Mouse (Mus musculus) C2C12 (cell line): ENCODE data around the gene Chid1. TPM values are rescaled to one million over a fixed set of nuclear protein-coding genes. Genes with fewer than 3 reads are reported as not detected.

Experiments
- H3K27me3 ChIP-seq: one replicate; pipeline ENCODE4 v1.6.1; 2011; ENCODE audit not compliant: control insufficient read depth, insufficient read depth, insufficient read length
- H3K36me3 ChIP-seq: one replicate; pipeline ENCODE4 v1.6.1; 2011; ENCODE audit not compliant: control insufficient read depth, insufficient read depth
- H3K4me3 ChIP-seq: one replicate; pipeline ENCODE4 v1.5.1; 2011; ENCODE audit warnings: mild to moderate bottlenecking, control low read depth; ENCODE audit not compliant: poor library complexity, insufficient read depth, severe bottlenecking
- H3K79me2 ChIP-seq: one replicate; pipeline ENCODE4 v1.6.1; 2011; ENCODE audit not compliant: control insufficient read depth, insufficient read depth
- H3K79me3 ChIP-seq: one replicate; pipeline ENCODE4 v1.6.1; 2011; ENCODE audit warnings: low read depth, control low read depth
- H3ac ChIP-seq: one replicate; pipeline ENCODE3; 2011; ENCODE audit warnings: low read depth; ENCODE audit not compliant: control insufficient read depth, insufficient read length
- CEBPB ChIP-seq: IDR thresholded peaks from one replicate; pipeline ENCODE4 v1.6.1; 2011; ENCODE audit warnings: low read depth, mild to moderate bottlenecking, control low read depth, moderate library complexity
- CTCF ChIP-seq: IDR thresholded peaks from one replicate; pipeline ENCODE4 v1.5.1; 2011; ENCODE audit not compliant: control insufficient read depth, insufficient read depth, insufficient read length
- FOSL1 ChIP-seq: IDR thresholded peaks from one replicate; pipeline ENCODE4 v1.8.0; 2011; ENCODE audit warnings: mild to moderate bottlenecking, low read length; ENCODE audit not compliant: poor library complexity, insufficient read depth, severe bottlenecking
- MAX ChIP-seq: IDR thresholded peaks from one replicate; pipeline ENCODE4 v1.6.1; 2011; ENCODE audit warnings: mild to moderate bottlenecking, control low read depth
- MYOD1 ChIP-seq: IDR thresholded peaks from one replicate; pipeline ENCODE4 v1.6.1; 2011; ENCODE audit warnings: low read depth; ENCODE audit not compliant: control insufficient read depth, insufficient read length
- MYOG ChIP-seq: IDR thresholded peaks from one replicate; pipeline ENCODE4 v1.6.1; 2011; ENCODE audit not compliant: control insufficient read depth, insufficient read length; ENCODE audit errors: extremely low read depth
- USF1 ChIP-seq: IDR thresholded peaks from one replicate; pipeline ENCODE4 v1.6.1; 2011; ENCODE audit warnings: low read depth, mild to moderate bottlenecking, control low read depth, moderate library complexity
- polyA plus RNA-seq: library from polyadenylated mRNA; unstranded; fragments of >200 nt; fragmentation: generic; extraction: Trizol; gene quantifications from one replicate; pipeline ENCODE4 v1.2.1, GENCODE M21; 2012; ENCODE audit warnings: missing spikeins

Gene Chid1
- polyA plus RNA-seq, 1 experiment, result 27.4 TPM

DNA sequence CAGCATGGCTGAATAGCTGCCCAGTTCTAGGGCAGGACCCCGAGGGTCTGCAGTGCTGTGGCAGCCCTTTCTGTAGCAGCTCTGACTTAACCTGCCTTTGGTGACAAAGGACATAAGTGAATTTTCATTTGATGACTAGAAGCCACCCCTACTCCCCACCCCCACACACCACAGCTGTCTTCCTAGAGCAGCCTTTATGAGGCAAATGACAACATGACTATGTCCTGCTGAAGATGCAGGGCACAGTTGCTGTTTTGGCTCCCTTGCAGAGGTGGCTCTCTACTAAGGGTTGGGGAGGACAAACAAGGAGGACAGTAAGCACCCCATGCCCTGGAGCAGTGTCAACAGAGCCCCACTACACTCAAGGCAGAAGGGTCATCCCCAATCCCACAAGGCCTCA lies 19.9 kb downstream of the Chid1 start:
- Histone ChIP-seq H3K79me3 (no peaks in the 10 kb centered on the region), H3K79me2 (no peaks in the 10 kb centered on the region), H3ac (no peak overlapping the region), H3K36me3 (no peaks in the 10 kb centered on the region), H3K27me3 (no peaks in the 10 kb centered on the region), H3K4me3 (no peak overlapping the region)
- TF ChIP-seq MAX (no peak), FOSL1 (no peak), MYOD1 (no peak), USF1 (no peak), CTCF (no peak), MYOG (no peak), CEBPB (no peak)

DNA sequence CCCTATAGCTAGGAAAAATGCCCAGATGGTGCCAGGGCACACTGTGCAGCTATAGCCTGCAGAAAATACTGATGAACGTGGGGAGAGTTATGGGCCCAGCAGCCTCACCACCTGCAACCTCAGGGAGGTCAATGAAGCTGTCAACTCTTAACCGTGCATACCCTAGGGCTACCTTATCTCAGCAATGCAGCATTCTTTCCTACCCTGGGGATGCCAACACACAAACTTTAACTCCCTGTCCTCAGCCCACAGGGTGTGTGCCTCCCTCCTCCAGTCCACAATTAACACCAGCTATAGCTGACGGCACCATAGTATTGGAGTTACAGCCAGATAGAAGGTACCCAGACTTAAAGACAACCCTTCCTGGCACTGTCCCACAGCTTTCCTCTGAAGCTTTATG lies 20.7 kb downstream of the Chid1 start:
- Histone ChIP-seq H3K27me3 (no peaks in the 10 kb centered on the region), H3K79me3 (no peaks in the 10 kb centered on the region), H3ac (no peak overlapping the region), H3K79me2 (no peaks in the 10 kb centered on the region), H3K36me3 (no peaks in the 10 kb centered on the region), H3K4me3 (no peak overlapping the region)
- no peak for TF ChIP-seq MYOG
- no peak for TF ChIP-seq CTCF
- TF ChIP-seq MYOD1, result no peak
- TF ChIP-seq USF1, result no peak
- TF ChIP-seq MAX, result no peak
- no peak for TF ChIP-seq FOSL1
- no peak for TF ChIP-seq CEBPB

- no peaks in the 10 kb centered on the region for H3K36me3 ChIP-seq
- H3K4me3 ChIP-seq, result no peak overlapping the region
- no peak for TF ChIP-seq MAX
- TF ChIP-seq MYOD1, result no peak
- no peak for TF ChIP-seq CTCF
- TF ChIP-seq FOSL1, result no peak
- TF ChIP-seq CEBPB, result no peak
- no peak for TF ChIP-seq MYOG
- TF ChIP-seq USF1, result no peak
- H3K79me2 ChIP-seq, result no peaks in the 10 kb centered on the region
- H3K79me3 ChIP-seq, result no peaks in the 10 kb centered on the region
- no peaks in the 10 kb centered on the region for H3K27me3 ChIP-seq
- no peak overlapping the region for H3ac ChIP-seq
These were observed 21.4 kb downstream of the Chid1 start for GRCm38 (mm10) chr7:141518296-141518695.

DNA sequence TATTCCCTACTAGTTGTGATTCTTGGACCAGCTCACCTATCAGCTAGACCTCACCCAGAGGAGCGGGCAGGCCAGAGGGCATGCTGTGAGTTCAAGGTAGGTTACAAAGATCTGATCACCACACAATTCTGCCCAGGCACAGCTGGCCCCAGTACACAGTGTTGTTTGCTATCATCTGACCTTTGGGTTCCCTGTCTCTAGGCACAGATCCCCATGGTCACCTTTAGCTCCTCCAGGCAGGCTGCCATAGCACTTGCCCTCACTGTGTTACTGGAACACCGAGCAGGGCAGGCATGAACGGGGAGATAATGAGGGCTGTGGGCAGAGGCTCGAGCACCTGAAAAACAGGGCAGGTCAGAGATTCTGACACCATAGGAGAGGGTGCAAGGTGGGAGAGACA lies 22.0 kb downstream of the Chid1 start:
- Histone ChIP-seq H3K36me3 (no peaks in the 10 kb centered on the region), H3K4me3 (no peak overlapping the region), H3K27me3 (no peaks in the 10 kb centered on the region), H3K79me2 (no peaks in the 10 kb centered on the region), H3ac (no peak overlapping the region), H3K79me3 (no peaks in the 10 kb centered on the region)
- no peak for TF ChIP-seq MAX
- no peak for TF ChIP-seq MYOD1
- TF ChIP-seq USF1, result no peak
- no peak for TF ChIP-seq CTCF
- TF ChIP-seq FOSL1, result no peak
- TF ChIP-seq CEBPB, result no peak
- TF ChIP-seq MYOG, result no peak

GRCm38 (mm10) chr7:141510681-141511191 lies 28.9 kb downstream of the Chid1 start:
- H3K79me3 ChIP-seq, result no peaks in the 10 kb centered on the region
- no peak overlapping the region for H3K4me3 ChIP-seq
- H3K79me2 ChIP-seq, result no peaks in the 10 kb centered on the region
- H3K27me3 ChIP-seq, result no peaks in the 10 kb centered on the region
- TF ChIP-seq FOSL1 (no peak), MYOD1 (no peak), MAX (no peak), USF1 (no peak)
- no peak overlapping the region for H3ac ChIP-seq
- no peaks in the 10 kb centered on the region for H3K36me3 ChIP-seq

GRCm38 (mm10) chr7:141510196-141510595 lies 29.5 kb downstream of the Chid1 start:
- TF ChIP-seq FOSL1 (no peak), MYOG (no peak), CTCF (no peak), USF1 (no peak), CEBPB (no peak), MAX (no peak), MYOD1 (no peak)

More at GRCm38 (mm10) chr7:141510196-141510595, 29.5 kb downstream of the Chid1 start:
- Histone ChIP-seq H3K79me2 (no peaks in the 10 kb centered on the region), H3K4me3 (no peak overlapping the region), H3K79me3 (no peaks in the 10 kb centered on the region), H3ac (no peak overlapping the region), H3K27me3 (no peaks in the 10 kb centered on the region), H3K36me3 (no peaks in the 10 kb centered on the region)
